Mouse (Mus musculus): Measurements from ENCODE around the gene Zfpl1. TPM values are rescaled to one million over a fixed set of nuclear protein-coding genes. Genes with fewer than 3 reads are reported as not detected.

Zfpl1 gene
- total RNA-seq, 2 experiments from 2014 or later = 11.9 to 30.2 TPM

DNA sequence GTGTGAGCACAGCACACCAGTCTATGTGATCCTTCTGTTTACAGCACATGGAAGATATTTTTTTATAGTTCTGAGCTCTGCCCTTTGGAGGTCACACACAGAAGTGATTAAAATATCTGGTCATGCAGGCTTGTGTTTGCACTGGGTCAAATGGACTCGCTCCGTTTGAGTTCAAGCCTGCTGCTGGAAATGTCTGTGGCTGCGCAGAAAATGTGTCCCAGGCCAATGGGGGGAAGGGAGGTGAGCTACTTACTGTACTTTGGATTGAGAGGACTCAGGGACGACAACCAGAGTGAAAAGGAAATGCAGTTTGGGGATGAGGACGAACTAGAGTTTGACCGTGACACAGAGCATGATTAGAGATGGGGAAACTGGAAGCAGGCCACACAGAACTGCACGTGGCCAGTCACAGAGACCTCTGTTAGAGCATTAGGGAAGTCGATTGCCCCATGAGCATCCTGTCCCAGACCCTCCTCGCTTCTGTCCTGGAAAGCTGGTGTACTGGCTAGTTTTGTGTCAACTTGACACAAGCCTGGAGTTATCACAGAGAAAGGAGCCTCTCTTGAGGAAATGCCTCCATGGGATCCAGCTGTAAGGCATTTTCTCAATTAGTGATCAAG is 48.7 kb downstream of the Zfpl1 start:
- ATAC-seq (replicated peaks; ENCODE audit: poor library complexity, severe bottlenecking) = peak; percentile 88

Other genes starting within 250 kb of the Zfpl1 start
- gene Frmd8, start 209.7 kb downstream of the Zfpl1 start, total RNA-seq (2014; fragmentation: Nextera tagmentation) = 17.9 and 25.4 TPM in 2 replicates
- gene Frmd8, start 209.7 kb downstream of the Zfpl1 start, total RNA-seq (2017) = 19.0 and 28.4 TPM in 2 replicates
- gene Slc25a45, start 207.1 kb downstream of the Zfpl1 start, total RNA-seq (2014; fragmentation: Nextera tagmentation) = 38.2 and 44.5 TPM in 2 replicates
- gene Slc25a45, start 207.1 kb downstream of the Zfpl1 start, total RNA-seq (2017) = 35.5 and 35.6 TPM in 2 replicates
- gene Tigd3, start 190.8 kb downstream of the Zfpl1 start, total RNA-seq (2014; fragmentation: Nextera tagmentation) = 1.1 and 2.5 TPM in 2 replicates
- 2.3 and 4.4 TPM in 2 replicates for gene Tigd3, start 190.8 kb downstream of the Zfpl1 start, total RNA-seq (2017)
- 97.3 and 126 TPM in 2 replicates for gene Dpf2, start 171.9 kb downstream of the Zfpl1 start, total RNA-seq (2014; fragmentation: Nextera tagmentation)
- gene Dpf2, start 171.9 kb downstream of the Zfpl1 start, total RNA-seq (2017) = 62.7 and 108 TPM in 2 replicates
- gene Cdc42ep2, start 160.1 kb downstream of the Zfpl1 start, total RNA-seq (2014; fragmentation: Nextera tagmentation) = 0.23 TPM in 1 of 2 replicates, not detected in the other
- not detected in 2 replicates for gene Cdc42ep2, start 160.1 kb downstream of the Zfpl1 start, total RNA-seq (2017)
- 122 and 129 TPM in 2 replicates for gene Pola2, start 120.8 kb downstream of the Zfpl1 start, total RNA-seq (2014; fragmentation: Nextera tagmentation)
- 56.9 and 64.9 TPM in 2 replicates for gene Pola2, start 120.8 kb downstream of the Zfpl1 start, total RNA-seq (2017)
- not detected in 2 replicates for gene Slc22a20, start 98.8 kb downstream of the Zfpl1 start, total RNA-seq (2014; fragmentation: Nextera tagmentation)
- not detected in 2 replicates for gene Slc22a20, start 98.8 kb downstream of the Zfpl1 start, total RNA-seq (2017)
- gene Capn1, start 69.1 kb downstream of the Zfpl1 start, total RNA-seq (2014; fragmentation: Nextera tagmentation) = 35.2 and 38.6 TPM in 2 replicates
- 32.2 and 37.7 TPM in 2 replicates for gene Capn1, start 69.1 kb downstream of the Zfpl1 start, total RNA-seq (2017)
- 33.6 and 46.5 TPM in 2 replicates for gene Syvn1, start 38.4 kb downstream of the Zfpl1 start, total RNA-seq (2014; fragmentation: Nextera tagmentation)
- 3.8 and 8.2 TPM in 2 replicates for gene Syvn1, start 38.4 kb downstream of the Zfpl1 start, total RNA-seq (2017)
- 39.7 and 52.3 TPM in 2 replicates for gene Mrpl49, start 27.2 kb downstream of the Zfpl1 start, total RNA-seq (2014; fragmentation: Nextera tagmentation)
- gene Mrpl49, start 27.2 kb downstream of the Zfpl1 start, total RNA-seq (2017) = 45.2 and 46.1 TPM in 2 replicates
- gene Fau, start 27.1 kb downstream of the Zfpl1 start, total RNA-seq (2014; fragmentation: Nextera tagmentation) = 2,326 and 2,717 TPM in 2 replicates
- 1,639 and 2,001 TPM in 2 replicates for gene Fau, start 27.1 kb downstream of the Zfpl1 start, total RNA-seq (2017)
- gene Znhit2, start 23.8 kb downstream of the Zfpl1 start, total RNA-seq (2014; fragmentation: Nextera tagmentation) = 5.0 and 17.6 TPM in 2 replicates
- gene Znhit2, start 23.8 kb downstream of the Zfpl1 start, total RNA-seq (2017) = 13.7 and 17.6 TPM in 2 replicates
- gene Tm7sf2, start 16.6 kb downstream of the Zfpl1 start, total RNA-seq (2014; fragmentation: Nextera tagmentation) = 14.4 and 19.3 TPM in 2 replicates
- gene Tm7sf2, start 16.6 kb downstream of the Zfpl1 start, total RNA-seq (2017) = 3.4 and 4.0 TPM in 2 replicates
- 33.1 and 44.0 TPM in 2 replicates for gene Vps51, start 7.7 kb downstream of the Zfpl1 start, total RNA-seq (2014; fragmentation: Nextera tagmentation)
- 48.0 and 48.5 TPM in 2 replicates for gene Vps51, start 7.7 kb downstream of the Zfpl1 start, total RNA-seq (2017)
- gene Tmem262, start 4.9 kb downstream of the Zfpl1 start, total RNA-seq (2014; fragmentation: Nextera tagmentation) = not detected in 2 replicates
- not detected in 2 replicates for gene Tmem262, start 4.9 kb downstream of the Zfpl1 start, total RNA-seq (2017)
- not detected in 2 replicates for gene Gm28374, start 2.7 kb downstream of the Zfpl1 start, total RNA-seq (2014; fragmentation: Nextera tagmentation)
- gene Gm28374, start 2.7 kb downstream of the Zfpl1 start, total RNA-seq (2017) = not detected in 2 replicates
- gene Cdca5, start within 50 bp of the Zfpl1 start, total RNA-seq (2014; fragmentation: Nextera tagmentation) = 39.0 and 43.6 TPM in 2 replicates
- gene Cdca5, start within 50 bp of the Zfpl1 start, total RNA-seq (2017) = 34.8 and 42.1 TPM in 2 replicates
- gene AC131692.1, start 9.5 kb upstream of the Zfpl1 start, total RNA-seq (2014; fragmentation: Nextera tagmentation) = 2.7 TPM in 1 of 2 replicates, not detected in the other
- gene AC131692.1, start 9.5 kb upstream of the Zfpl1 start, total RNA-seq (2017) = 2.2 TPM in 1 of 2 replicates, not detected in the other
- gene Naaladl1, start 20.8 kb upstream of the Zfpl1 start, total RNA-seq (2014; fragmentation: Nextera tagmentation) = 0.28 and 1.1 TPM in 2 replicates
- gene Naaladl1, start 20.8 kb upstream of the Zfpl1 start, total RNA-seq (2017) = not detected in 2 replicates
- 8.5 and 10.2 TPM in 2 replicates for gene Sac3d1, start 33.7 kb upstream of the Zfpl1 start, total RNA-seq (2014; fragmentation: Nextera tagmentation)
- 5.9 and 7.2 TPM in 2 replicates for gene Sac3d1, start 33.7 kb upstream of the Zfpl1 start, total RNA-seq (2017)
- gene Snx15, start 43.3 kb upstream of the Zfpl1 start, total RNA-seq (2014; fragmentation: Nextera tagmentation) = 31.2 and 31.3 TPM in 2 replicates
- 9.7 and 11.2 TPM in 2 replicates for gene Snx15, start 43.3 kb upstream of the Zfpl1 start, total RNA-seq (2017)
- 5.1 TPM in 1 of 2 replicates, not detected in the other for gene Batf2, start 56.0 kb upstream of the Zfpl1 start, total RNA-seq (2014; fragmentation: Nextera tagmentation)
- gene Batf2, start 56.0 kb upstream of the Zfpl1 start, total RNA-seq (2017) = 0.77 and 2.3 TPM in 2 replicates
- 22.6 and 37.1 TPM in 2 replicates for gene Arl2, start 56.6 kb upstream of the Zfpl1 start, total RNA-seq (2014; fragmentation: Nextera tagmentation)
- gene Arl2, start 56.6 kb upstream of the Zfpl1 start, total RNA-seq (2017) = 27.1 and 30.7 TPM in 2 replicates
- gene Majin, start 99.4 kb upstream of the Zfpl1 start, total RNA-seq (2014; fragmentation: Nextera tagmentation) = not detected in 2 replicates
- gene Majin, start 99.4 kb upstream of the Zfpl1 start, total RNA-seq (2017) = not detected in 2 replicates
- gene Gpha2, start 141.4 kb upstream of the Zfpl1 start, total RNA-seq (2014; fragmentation: Nextera tagmentation) = not detected in 2 replicates
- not detected in 2 replicates for gene Gpha2, start 141.4 kb upstream of the Zfpl1 start, total RNA-seq (2017)
- gene Ppp2r5b, start 150.9 kb upstream of the Zfpl1 start, total RNA-seq (2014; fragmentation: Nextera tagmentation) = 3.0 and 3.1 TPM in 2 replicates
- gene Ppp2r5b, start 150.9 kb upstream of the Zfpl1 start, total RNA-seq (2017) = 1.9 and 3.7 TPM in 2 replicates
- gene Atg2a, start 156.7 kb upstream of the Zfpl1 start, total RNA-seq (2014; fragmentation: Nextera tagmentation) = 18.3 and 30.9 TPM in 2 replicates
- 5.5 and 8.3 TPM in 2 replicates for gene Atg2a, start 156.7 kb upstream of the Zfpl1 start, total RNA-seq (2017)
- 20.4 and 20.6 TPM in 2 replicates for gene Ehd1, start 191.8 kb upstream of the Zfpl1 start, total RNA-seq (2014; fragmentation: Nextera tagmentation)
- 16.2 and 21.6 TPM in 2 replicates for gene Ehd1, start 191.8 kb upstream of the Zfpl1 start, total RNA-seq (2017)
- 2.6 and 4.1 TPM in 2 replicates for gene Cdc42bpg, start 221.5 kb upstream of the Zfpl1 start, total RNA-seq (2014; fragmentation: Nextera tagmentation)
- gene Cdc42bpg, start 221.5 kb upstream of the Zfpl1 start, total RNA-seq (2017) = 3.6 and 4.4 TPM in 2 replicates